Mouse (Mus musculus) CH12.LX (cell line): Measurements from ENCODE around the gene B4galt2. TPM values are rescaled to one million over a fixed set of nuclear protein-coding genes. Genes with fewer than 3 reads are reported as not detected.
A peak's percentile ranks its signal among the peaks of the same experiment; 100 is the strongest.

ENCODE experiments used
- DNase-seq: peaks from one replicate; pipeline ENCODE4 v3.0.0-alpha.2; 2013; ENCODE audit errors: extremely low read depth
- H3K27ac ChIP-seq: 2 replicates; pipeline ENCODE4 v1.5.1; 2012; ENCODE audit warnings: low read depth, mild to moderate bottlenecking, control low read depth, moderate library complexity; ENCODE audit not compliant: insufficient read depth
- H3K27me3 ChIP-seq: replicated peaks from 2 replicates; pipeline ENCODE3; 2012; ENCODE audit warnings: inconsistent platforms
- H3K36me3 ChIP-seq, 2 experiments: replicated peaks in 1 of 2; 2 replicates each; pipeline versions ENCODE3 to v1.6.1; 2012; ENCODE audit warnings: inconsistent platforms in 1 of 2, low read length in 1 of 2, mild to moderate bottlenecking in 1 of 2, mixed read lengths in 1 of 2, moderate library complexity in 1 of 2; ENCODE audit not compliant: control insufficient read depth in 1 of 2, insufficient read depth in 1 of 2
- H3K4me1 ChIP-seq, 2 experiments: 2 replicates each; pipeline ENCODE4 v1.6.1; 2012; ENCODE audit warnings: inconsistent platforms in 1 of 2, moderate library complexity in 1 of 2; ENCODE audit not compliant: insufficient read depth in 2 of 2, control insufficient read depth in 1 of 2
- H3K4me2 ChIP-seq: 2 replicates; pipeline ENCODE4 v1.6.1; 2012; ENCODE audit warnings: low read depth, mild to moderate bottlenecking, control low read depth; ENCODE audit not compliant: poor library complexity, insufficient read depth, severe bottlenecking
- H3K4me3 ChIP-seq, 3 experiments: fragments of 150-350 bp in 1 of 3; sonication (generic) in 1 of 3; replicated peaks in 1 of 3; 2 replicates each; pipeline versions ENCODE3 to v1.5.1; 2011 to 2012; ENCODE audit warnings: low read depth in 2 of 3, low read length in 2 of 3, mild to moderate bottlenecking in 2 of 3, moderate library complexity in 2 of 3, control low read depth in 1 of 3, improper control_type of control experiment in 1 of 3, inconsistent platforms in 1 of 3, mixed read lengths in 1 of 3; ENCODE audit not compliant: poor library complexity in 1 of 3
- H3K79me2 ChIP-seq: replicated peaks from 2 replicates; pipeline ENCODE4 v1.6.1; 2012; ENCODE audit warnings: mild to moderate bottlenecking, moderate library complexity; ENCODE audit not compliant: control insufficient read depth, poor library complexity, insufficient read depth, severe bottlenecking; ENCODE audit errors: extremely low read depth
- H3K9ac ChIP-seq: 2 replicates; pipeline ENCODE4 v1.6.1; 2012; ENCODE audit warnings: low read depth, mild to moderate bottlenecking, control low read depth, moderate library complexity; ENCODE audit not compliant: insufficient read depth
- H3K9me3 ChIP-seq: replicated peaks from 2 replicates; pipeline ENCODE3; 2012; ENCODE audit warnings: low read length, inconsistent platforms, mixed read lengths
- BHLHE40 ChIP-seq: IDR thresholded peaks from 2 replicates; pipeline ENCODE4 v1.6.1; 2011; ENCODE audit warnings: mild to moderate bottlenecking, low read depth, low read length, improper control_type of control experiment
- CTCF ChIP-seq, 2 experiments: IDR thresholded peaks in 1 of 2; conservative IDR thresholded peaks in 1 of 2; 2 replicates each; pipeline ENCODE4 v1.5.1; 2011 to 2012; ENCODE audit warnings: low read depth in 2 of 2, low read length in 2 of 2, improper control_type of control experiment in 1 of 2, inconsistent platforms in 1 of 2, mild to moderate bottlenecking in 1 of 2, moderate library complexity in 1 of 2
- E2F4 ChIP-seq: IDR thresholded peaks from 2 replicates; pipeline ENCODE4 v1.6.1; 2011; ENCODE audit warnings: low read depth, low read length, improper control_type of control experiment; ENCODE audit not compliant: insufficient replicate concordance
- ELF1 ChIP-seq: IDR thresholded peaks from 2 replicates; pipeline ENCODE4 v1.6.1; 2014; ENCODE audit warnings: low read depth, mild to moderate bottlenecking, inconsistent platforms, low read length, improper control_type of control experiment
- EP300 ChIP-seq: IDR thresholded peaks from 2 replicates; pipeline ENCODE4 v1.6.1; 2011; ENCODE audit warnings: low read length, improper control_type of control experiment
- ETS1 ChIP-seq: conservative IDR thresholded peaks from 2 replicates; pipeline ENCODE4 v1.6.1; 2012; ENCODE audit warnings: low read depth, mild to moderate bottlenecking, inconsistent platforms, low read length, improper control_type of control experiment, moderate library complexity
- GABPA ChIP-seq: IDR thresholded peaks from 2 replicates; pipeline ENCODE4 v1.6.1; 2012; ENCODE audit warnings: low read depth, low read length, improper control_type of control experiment, inconsistent platforms; ENCODE audit not compliant: insufficient replicate concordance
- HCFC1 ChIP-seq: IDR thresholded peaks from 2 replicates; pipeline ENCODE4 v1.6.1; 2012; ENCODE audit warnings: low read depth, mild to moderate bottlenecking, inconsistent platforms, low read length, improper control_type of control experiment
- IRF4 ChIP-seq: IDR thresholded peaks from 2 replicates; pipeline ENCODE4 v1.6.1; 2014; ENCODE audit warnings: low read depth, mild to moderate bottlenecking, inconsistent platforms, low read length, improper control_type of control experiment
- JUND ChIP-seq: conservative IDR thresholded peaks from 2 replicates; pipeline ENCODE4 v1.6.1; 2011; ENCODE audit warnings: low read depth, low read length, improper control_type of control experiment
- MAFK ChIP-seq: IDR thresholded peaks from 2 replicates; pipeline ENCODE4 v1.6.1; 2011; ENCODE audit warnings: low read length, improper control_type of control experiment; ENCODE audit not compliant: insufficient replicate concordance
- MAX ChIP-seq: IDR thresholded peaks from 2 replicates; pipeline ENCODE4 v1.6.1; 2011; ENCODE audit warnings: low read length, improper control_type of control experiment
- MAZ ChIP-seq: IDR thresholded peaks from 2 replicates; pipeline ENCODE4 v1.6.1; 2012; ENCODE audit warnings: low read depth, mild to moderate bottlenecking, inconsistent platforms, low read length, improper control_type of control experiment, moderate library complexity
- MXI1 ChIP-seq: IDR thresholded peaks from 2 replicates; pipeline ENCODE4 v1.6.1; 2011; ENCODE audit warnings: mild to moderate bottlenecking, low read depth, low read length, improper control_type of control experiment
- MYC ChIP-seq: IDR thresholded peaks from 2 replicates; pipeline ENCODE4 v1.6.1; 2011; ENCODE audit warnings: low read depth, mild to moderate bottlenecking, improper control_type of control experiment, low read length
- NELFE ChIP-seq: IDR thresholded peaks from 2 replicates; pipeline ENCODE4 v1.6.1; 2011; ENCODE audit warnings: low read depth, low read length, improper control_type of control experiment
- NRF1 ChIP-seq: IDR thresholded peaks from 2 replicates; pipeline ENCODE4 v1.6.1; 2014; ENCODE audit warnings: low read depth, mild to moderate bottlenecking, inconsistent platforms, low read length, improper control_type of control experiment, moderate library complexity
- PAX5 ChIP-seq: IDR thresholded peaks from 2 replicates; pipeline ENCODE4 v1.6.1; 2012; ENCODE audit warnings: low read length, inconsistent platforms, mixed read lengths
- POLR2A ChIP-seq: IDR thresholded peaks from 2 replicates; pipeline ENCODE4 v1.6.1; 2011; ENCODE audit warnings: low read depth, mild to moderate bottlenecking, improper control_type of control experiment, low read length
- POLR2AphosphoS2 ChIP-seq: IDR thresholded peaks from 2 replicates; pipeline ENCODE4 v1.6.1; 2011; ENCODE audit warnings: low read depth, low read length, improper control_type of control experiment
- RAD21 ChIP-seq: IDR thresholded peaks from 2 replicates; pipeline ENCODE4 v1.6.1; 2011; ENCODE audit warnings: low read depth, mild to moderate bottlenecking, low read length, improper control_type of control experiment, moderate library complexity
- RCOR1 ChIP-seq: conservative IDR thresholded peaks from 2 replicates; pipeline ENCODE4 v1.6.1; 2012; ENCODE audit warnings: low read depth, mild to moderate bottlenecking, inconsistent platforms, low read length, improper control_type of control experiment
- SIN3A ChIP-seq: IDR thresholded peaks from 2 replicates; pipeline ENCODE4 v1.6.1; 2012; ENCODE audit warnings: low read length, improper control_type of control experiment, inconsistent platforms
- SMC3 ChIP-seq: IDR thresholded peaks from 2 replicates; pipeline ENCODE4 v1.6.1; 2011; ENCODE audit warnings: low read depth, low read length, improper control_type of control experiment
- TCF12 ChIP-seq: IDR thresholded peaks from 2 replicates; pipeline ENCODE4 v1.6.1; 2014; ENCODE audit warnings: low read depth, mild to moderate bottlenecking, inconsistent platforms, low read length, improper control_type of control experiment
- USF1 ChIP-seq: IDR thresholded peaks from 2 replicates; pipeline ENCODE4 v1.6.1; 2014; ENCODE audit warnings: low read depth, mild to moderate bottlenecking, inconsistent platforms, low read length, improper control_type of control experiment
- USF2 ChIP-seq: conservative IDR thresholded peaks from 2 replicates; pipeline ENCODE4 v1.6.1; 2011; ENCODE audit warnings: low read depth, low read length, improper control_type of control experiment
- ZC3H11A ChIP-seq: IDR thresholded peaks from 2 replicates; pipeline ENCODE4 v1.6.1; 2012; ENCODE audit warnings: low read depth, mild to moderate bottlenecking, inconsistent platforms, low read length, improper control_type of control experiment
- ZMIZ1 ChIP-seq: IDR thresholded peaks from 2 replicates; pipeline ENCODE4 v1.6.1; 2012; ENCODE audit warnings: low read depth, mild to moderate bottlenecking, inconsistent platforms, low read length, improper control_type of control experiment
- ZNF384 ChIP-seq: IDR thresholded peaks from 2 replicates; pipeline ENCODE4 v1.6.1; 2012; ENCODE audit warnings: low read depth, low read length, improper control_type of control experiment, inconsistent platforms
- dilution Hi-C: fragments of 300-500 bp; cut with MboI; formaldehyde crosslinking; loops from 2 replicates; pipeline ENCODE4 v1.14.3; 2020; ENCODE audit warnings: low sequenced_read_pairs; ENCODE audit not compliant: extremely low pct_unique_long_range_greater_than_20kb, extremely low pct_ligation_motif_present
- in situ Hi-C: fragments of 300-500 bp; cut with MboI; formaldehyde crosslinking; loops from 3 replicates; pipeline ENCODE4 v1.14.3; 2019; ENCODE audit warnings: low sequenced_read_pairs, low pct_ligation_motif_present, low pct_unique_long_range_greater_than_20kb, mixed read lengths
- polyA plus RNA-seq: library from polyadenylated mRNA; unstranded; fragments of >175 nt; gene quantifications from 2 replicates; pipeline ENCODE4 v1.2.1, GENCODE M21; 2012; ENCODE audit warnings: low read depth; ENCODE audit not compliant: insufficient read length
- total RNA-seq, 2 experiments: library from RNA; depleted of rRNA; stranded (reverse); fragments of 300-350 nt in 1 of 2; fragments of >200 nt in 1 of 2; gene quantifications; 2 replicates each; pipeline ENCODE4 v1.2.3; 2012 to 2014

B4galt2 gene
- total and polyA plus RNA-seq, 3 experiments: 0.14 to 0.25 TPM; not detected in 1

DNA sequence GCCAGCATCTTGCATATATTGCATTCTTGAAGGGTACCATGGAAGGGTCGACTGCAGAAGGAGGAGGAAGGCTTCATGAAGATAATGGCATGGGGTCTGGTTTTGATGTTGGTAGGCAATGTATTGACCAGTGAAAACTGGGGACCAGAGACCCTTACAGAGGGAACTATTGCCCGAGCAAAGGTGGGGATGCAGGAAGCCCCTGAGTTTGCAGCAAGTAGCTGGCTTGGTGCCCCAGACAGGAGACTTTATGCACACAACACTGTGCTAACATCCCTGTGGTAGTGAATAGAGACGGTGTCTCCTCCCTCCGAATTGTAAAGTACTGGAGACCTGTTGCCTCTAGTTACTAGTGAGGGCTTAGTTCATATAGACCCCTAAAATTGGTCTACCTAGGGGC, 46.0 kb downstream of the B4galt2 start:
- no peak for TF ChIP-seq GABPA
- no peak for TF ChIP-seq ETS1
- no peak for TF ChIP-seq BHLHE40
- no peak for TF ChIP-seq POLR2AphosphoS2
- TF ChIP-seq MXI1: no peak
- no peak for TF ChIP-seq MAZ
- no peak for TF ChIP-seq NRF1
- no peak for TF ChIP-seq TCF12
- TF ChIP-seq POLR2A: no peak
- TF ChIP-seq EP300: no peak
- no peak for TF ChIP-seq SIN3A
- no peak for TF ChIP-seq NELFE
- TF ChIP-seq USF1: no peak
- no peak for TF ChIP-seq RAD21
- TF ChIP-seq ZNF384: no peak
- H3K27me3 ChIP-seq: peaks cover 10% of the 10 kb centered on the region
- no peak for DNase-seq
- H3K4me2 ChIP-seq: no peak overlapping the region
- H3K9ac ChIP-seq: no peak overlapping the region
- H3K36me3 ChIP-seq: peaks cover 0 to 38% of the 10 kb centered on the region in 2 experiments
- no peak overlapping the region for H3K4me3 ChIP-seq
- H3K27ac ChIP-seq: no peak overlapping the region
- H3K9me3 ChIP-seq: no peaks in the 10 kb centered on the region
- no peaks in the 10 kb centered on the region for H3K79me2 ChIP-seq
- dilution Hi-C loops (no loop called here), in situ Hi-C loops (loop anchor here (25.0 kb wide), 1 partner anchor 250 kb away; no protein-coding TSS in a partner anchor)
- H3K4me1 ChIP-seq: peaks cover 3 to 30% of the 10 kb centered on the region in 2 experiments; a peak in 3 of 4 replicates

DNA sequence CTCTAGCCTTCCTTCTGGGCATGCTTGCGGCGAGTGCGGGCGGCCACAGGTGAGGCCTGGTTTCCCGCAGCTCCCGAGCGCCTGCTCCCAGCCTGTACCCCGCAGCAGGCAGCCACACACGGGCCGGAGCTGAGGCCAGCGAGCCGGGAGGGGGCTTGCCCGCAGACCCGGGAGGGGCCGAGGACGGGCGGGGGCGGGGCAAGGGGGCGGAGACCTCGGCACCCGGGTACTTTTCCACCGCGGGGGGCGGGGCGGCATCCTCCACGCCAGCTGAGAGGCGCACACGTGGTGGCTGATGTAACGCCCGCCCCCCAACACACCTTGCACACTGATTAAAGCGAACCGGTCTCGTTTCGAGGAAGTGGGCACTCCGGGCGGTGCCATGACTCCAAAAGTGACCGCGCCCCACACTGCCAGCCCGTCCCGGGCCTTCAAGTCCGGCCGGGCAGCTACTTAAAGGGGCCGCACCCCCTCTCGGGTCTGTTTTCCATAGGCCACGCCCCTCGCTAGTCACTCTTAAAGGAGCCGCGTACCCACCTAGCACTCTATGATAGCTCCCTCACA, 47.0 kb downstream of the B4galt2 start:
- H3K27ac ChIP-seq: peak overlapping the region; percentile 41; the same call in 1 of the 2 replicates
- dilution Hi-C loops: no loop called here
- no peaks in the 10 kb centered on the region for H3K9me3 ChIP-seq
- in situ Hi-C loops: loop anchor here (25.0 kb wide), 1 partner anchor 251 kb away; no protein-coding TSS in a partner anchor
- DNase-seq: peak; percentile 87
- H3K4me2 ChIP-seq: peak overlapping the region; percentile 41; the same call in 1 of the 2 replicates
- H3K9ac ChIP-seq: peak overlapping the region; percentile 95
- peak overlapping the region; percentile 59 to 87 (median 82) for H3K4me3 ChIP-seq
- H3K79me2 ChIP-seq: no peaks in the 10 kb centered on the region
- H3K36me3 ChIP-seq: peaks cover 0 to 32% of the 10 kb centered on the region in 2 experiments
- H3K4me1 ChIP-seq: peaks cover 3 to 39% of the 10 kb centered on the region in 2 experiments; a peak in 3 of 4 replicates
- H3K27me3 ChIP-seq: peaks cover 11% of the 10 kb centered on the region
- TF ChIP-seq RAD21 (no peak), HCFC1 (peak; percentile 51; the same call in 1 of the 2 replicates), EP300 (no peak), MAX (peak; percentile 92), CTCF (conservative IDR thresholded peaks at IDR 0.05 in 1 of 2, IDR thresholded peaks at IDR 0.05 in 1 of 2; ENCODE audit: low read depth in 2 of 2, low read length in 2 of 2) (no peak), IRF4 (peak; percentile 43; the same call in 1 of the 2 replicates), NELFE (no peak), USF2 (no peak), ZMIZ1 (0 out of 2 replicates have a peak, but pooled peaks have one; percentile 32), MAFK (no peak), TCF12 (peak; percentile 25; the same call in 1 of the 2 replicates), RCOR1 (no peak), POLR2A (peak; percentile 26; the same call in 1 of the 2 replicates), ZNF384 (no peak), MAZ (peak; percentile 33; the same call in 1 of the 2 replicates), GABPA (no peak), MXI1 (peak; percentile 99), ZC3H11A (no peak), PAX5 (no peak), BHLHE40 (peak; percentile 77), USF1 (peak; percentile 49), E2F4 (no peak), JUND (no peak), MYC (peak; percentile 91), ELF1 (peak; percentile 49; the same call in 1 of the 2 replicates), SMC3 (no peak)
